Mouse (Mus musculus) thymus, adult 2 months (tissue): ENCODE results near the gene Det1.

Source experiments
- CTCF ChIP-seq: fragments of 200-500 bp; IDR thresholded peaks from 2 replicates; pipeline ENCODE4 v1.5.1; 2012; ENCODE audit warnings: mild to moderate bottlenecking, control low read depth, low read length, moderate library complexity, borderline replicate concordance; ENCODE audit not compliant: control insufficient read depth, poor library complexity, insufficient read depth; ENCODE audit errors: extremely low read depth
- POLR2A ChIP-seq: fragments of 200-500 bp; IDR thresholded peaks from 2 replicates; pipeline ENCODE4 v1.6.1; 2012; ENCODE audit warnings: mild to moderate bottlenecking, low read length, control low read depth, moderate library complexity; ENCODE audit not compliant: control insufficient read depth, poor library complexity, insufficient read depth; ENCODE audit errors: extremely low read depth

GRCm38 (mm10) chr7:78826682-78827385 lies 20.2 kb downstream of the Det1 start:
- TF ChIP-seq CTCF = no peak
- TF ChIP-seq POLR2A = no peak
